Mouse (Mus musculus) heart, embryonic 13.5 days (tissue): ENCODE results near the gene Wnt2b. TPM values are rescaled to one million over a fixed set of nuclear protein-coding genes. Genes with fewer than 3 reads are reported as not detected.

Experiments used
- polyA plus RNA-seq: library from polyadenylated mRNA; unstranded; fragments of >200 nt; fragmentation: Nextera tagmentation; extraction: Ambion mirVana; gene quantifications from 2 replicates; pipeline ENCODE4 v1.2.1, GENCODE M21; 2015

Gene Wnt2b
- polyA plus RNA-seq, 1 experiment from 2014 or later = 1.8 TPM

Other genes starting within 250 kb of the Wnt2b start
- 36.6 and 38.7 TPM in 2 replicates for gene Ppm1j, start 180.9 kb downstream of the Wnt2b start, polyA plus RNA-seq
- 0.96 and 1.0 TPM in 2 replicates for gene Fam19a3, start 180.1 kb downstream of the Wnt2b start, polyA plus RNA-seq
- 192 and 225 TPM in 2 replicates for gene Rhoc, start 173.5 kb downstream of the Wnt2b start, polyA plus RNA-seq
- gene Mov10, start 143.4 kb downstream of the Wnt2b start, polyA plus RNA-seq = 37.1 and 47.6 TPM in 2 replicates
- gene St7l, start 97.9 kb downstream of the Wnt2b start, polyA plus RNA-seq = 23.2 and 27.8 TPM in 2 replicates
- gene Capza1, start 97.4 kb downstream of the Wnt2b start, polyA plus RNA-seq = 158 and 174 TPM in 2 replicates
- gene Cttnbp2nl, start 91.2 kb upstream of the Wnt2b start, polyA plus RNA-seq = 24.1 and 26.8 TPM in 2 replicates
- gene 4930564D02Rik, start 104.9 kb upstream of the Wnt2b start, polyA plus RNA-seq = not detected in 2 replicates